ENCODE assay signal across 8 mouse cellular contexts in genomic region chr12:99883713-99884105, GRCm38 (mm10). TPM values are rescaled to one million over a fixed set of nuclear protein-coding genes. Genes with fewer than 3 reads are reported as not detected.
DNase-seq lines count a peak whose midpoint lies in the region; ATAC-seq and TF ChIP-seq lines count a peak whose summit lies in the region.

No protein-coding gene starts in this region.

- no peaks in the 10 kb centered on the region for H3K27me3 ChIP-seq in heart, embryonic 11.5 days (ENCODE audit: control insufficient read depth, insufficient read depth, low read length)
- H3K27me3 ChIP-seq in limb, embryonic 11.5 days (ENCODE audit: control insufficient read depth, insufficient read depth, low read length) = no peaks in the 10 kb centered on the region
- no peaks in the 10 kb centered on the region for H3K27me3 ChIP-seq in midbrain, embryonic 11.5 days (ENCODE audit: control insufficient read depth, insufficient read depth, low read length)

- under 1% methylated on average over 11 of the region's 11 CpGs for WGBS in heart, embryonic 11.5 days (ENCODE audit: insufficient replicate concordance)
- 0% methylated on average over 11 of the region's 11 CpGs for WGBS in limb, embryonic 11.5 days
- under 1% methylated on average over 11 of the region's 11 CpGs for WGBS in midbrain, embryonic 11.5 days

- TF ChIP-seq CTCF in gastrocnemius, adult 2 months (IDR thresholded peaks at IDR 0.05) = no peak

- peaks cover 12% of the 10 kb centered on the region for H3K4me1 ChIP-seq in heart, embryonic 11.5 days (ENCODE audit: control insufficient read depth, insufficient read depth, low read length)
- peaks cover 8% of the 10 kb centered on the region; the same call in 1 of the 2 replicates for H3K4me1 ChIP-seq in limb, embryonic 11.5 days (ENCODE audit: control insufficient read depth, insufficient read depth, low read length)
- H3K4me1 ChIP-seq in midbrain, embryonic 11.5 days (ENCODE audit: control insufficient read depth, insufficient read depth, low read length) = peaks cover 11% of the 10 kb centered on the region

- ATAC-seq in heart, embryonic 11.5 days (replicated peaks; ENCODE audit: insufficient number of reproducible peaks, low FRiP score, low TSS enrichment) = no peak
- ATAC-seq in limb, embryonic 11.5 days (ENCODE audit: insufficient number of reproducible peaks, low FRiP score, low TSS enrichment, low read depth) = 0 out of 2 replicates have a peak, but pooled peaks have one; percentile 7
- peak; percentile 61 for ATAC-seq in midbrain, embryonic 11.5 days (ENCODE audit: low FRiP score)

- no peaks in the 10 kb centered on the region for H3K9me3 ChIP-seq in heart, embryonic 11.5 days (replicated peaks; ENCODE audit: control insufficient read depth, low read length)
- H3K9me3 ChIP-seq in limb, embryonic 11.5 days (ENCODE audit: control insufficient read depth, low read length) = no peaks in the 10 kb centered on the region
- no peaks in the 10 kb centered on the region for H3K9me3 ChIP-seq in midbrain, embryonic 11.5 days (ENCODE audit: control insufficient read depth, low read length)

- H3K4me2 ChIP-seq in heart, embryonic 11.5 days = peak overlapping the region; percentile 77
- peak overlapping the region; percentile 64 for H3K4me2 ChIP-seq in limb, embryonic 11.5 days (ENCODE audit: low read depth, severe bottlenecking)
- H3K4me2 ChIP-seq in midbrain, embryonic 11.5 days = peak overlapping the region; percentile 91

- H3K27ac ChIP-seq in gastrocnemius, adult 2 months = peak overlapping the region; percentile 93
- peak overlapping the region; percentile 87 for H3K27ac ChIP-seq in heart, embryonic 11.5 days (ENCODE audit: low read depth, low read length)
- H3K27ac ChIP-seq in limb, embryonic 11.5 days (replicated peaks; ENCODE audit: low read depth, low read length) = 0 out of 2 replicates have a peak overlapping the region, but pooled peaks have one; percentile 26
- H3K27ac ChIP-seq in midbrain, embryonic 11.5 days (ENCODE audit: low read depth, low read length) = peak overlapping the region; percentile 75

- intact Hi-C loops in gastrocnemius, adult 2 months (cut with DNase I) = no loop called here
- intact Hi-C loops in gastrocnemius, postnatal 36 days (cut with DNase I) = no loop called here

- H3K36me3 ChIP-seq in heart, embryonic 11.5 days (ENCODE audit: control insufficient read depth, insufficient read depth, low read length) = no peaks in the 10 kb centered on the region
- no peaks in the 10 kb centered on the region for H3K36me3 ChIP-seq in limb, embryonic 11.5 days (ENCODE audit: control insufficient read depth, insufficient read depth, low read length)
- no peaks in the 10 kb centered on the region for H3K36me3 ChIP-seq in midbrain, embryonic 11.5 days (ENCODE audit: control insufficient read depth, insufficient read depth, low read length)

- peak overlapping the region; percentile 96 for H3K4me3 ChIP-seq in gastrocnemius, adult 2 months
- peak overlapping the region; percentile 74 for H3K4me3 ChIP-seq in heart, embryonic 11.5 days (ENCODE audit: low read depth, low read length)
- peak overlapping the region; percentile 83 for H3K4me3 ChIP-seq in limb, embryonic 11.5 days (ENCODE audit: low read depth, low read length)
- H3K4me3 ChIP-seq in midbrain, embryonic 11.5 days (ENCODE audit: low read depth, low read length) = peak overlapping the region; percentile 81

- DNase-seq in gastrocnemius, adult 2 months = no peak
- no peak for DNase-seq in gastrocnemius, postnatal 36 days
- DNase-seq in cerebellum, adult 18-20 months = peak; percentile 7 to 39
- DNase-seq in limb, embryonic 11.5 days (ENCODE audit: low spot score) = peak; percentile 47
- DNase-seq in midbrain, embryonic 11.5 days (ENCODE audit: low spot score, missing footprints) = peak; percentile 96
- DNase-seq in gastrocnemius, postnatal 25 days = no peak
- no peak for DNase-seq in urinary bladder, adult 2 months (ENCODE audit: low spot score)

- peak overlapping the region; percentile 89 for H3K9ac ChIP-seq in heart, embryonic 11.5 days (ENCODE audit: low read depth, low read length)
- H3K9ac ChIP-seq in limb, embryonic 11.5 days (ENCODE audit: low read length) = peak overlapping the region; percentile 92
- H3K9ac ChIP-seq in midbrain, embryonic 11.5 days (ENCODE audit: low read length) = peak overlapping the region; percentile 95

RNA-seq across cellular contexts. Expression of gene Efcab11, which starts 0.5 kb away (rescaled TPM):
- not detected for total RNA-seq in gastrocnemius, adult 2 months (2021)
- not detected for total RNA-seq in gastrocnemius, postnatal 36 days (2021)
- 9.9 and 13.1 TPM in 2 replicates for polyA plus RNA-seq in heart, embryonic 11.5 days (2014; fragmentation: Nextera tagmentation; extraction: Ambion mirVana)
- 21.3 and 22.4 TPM in 2 replicates for polyA plus RNA-seq in limb, embryonic 11.5 days (2014; fragmentation: Nextera tagmentation; extraction: Ambion mirVana)
- 23.8 and 24.6 TPM in 2 replicates for polyA plus RNA-seq in midbrain, embryonic 11.5 days (2014; fragmentation: Nextera tagmentation; extraction: Ambion mirVana)
- not detected for total RNA-seq in gastrocnemius, postnatal 25 days (2021)
- 0.28 and 0.62 TPM in 2 replicates for polyA plus RNA-seq in urinary bladder, adult 2 months (2012; rRNA removed)

RNA-seq across cellular contexts. Expression of gene Tdp1, which starts 0.6 kb away (rescaled TPM):
- 1 to 10 TPM; 3.6 to 6.6 TPM for total RNA-seq in gastrocnemius, adult 2 months (2021)
- 1 to 10 TPM; 2.9 to 4.0 TPM for total RNA-seq in gastrocnemius, postnatal 36 days (2021)
- 34.1 and 36.9 TPM in 2 replicates for polyA plus RNA-seq in heart, embryonic 11.5 days (2014; fragmentation: Nextera tagmentation; extraction: Ambion mirVana)
- polyA plus RNA-seq in limb, embryonic 11.5 days (2014; fragmentation: Nextera tagmentation; extraction: Ambion mirVana) = 77.9 and 80.4 TPM in 2 replicates
- 78.3 and 81.9 TPM in 2 replicates for polyA plus RNA-seq in midbrain, embryonic 11.5 days (2014; fragmentation: Nextera tagmentation; extraction: Ambion mirVana)
- total RNA-seq in gastrocnemius, postnatal 25 days (2021) = 1 to 10 TPM; 4.0 to 5.2 TPM
- polyA plus RNA-seq in urinary bladder, adult 2 months (2012; rRNA removed) = 12.1 and 12.4 TPM in 2 replicates

Comparison
In these comparisons a context has a peak if more than half of its experiments do, and no peak if none do; other contexts are left out.
1. DNase-seq: peak in cerebellum, adult 18-20 months (2 of 2), limb, embryonic 11.5 days (single experiment) and midbrain, embryonic 11.5 days (single experiment); none in gastrocnemius, adult 2 months (single experiment), gastrocnemius, postnatal 36 days (0 of 2), gastrocnemius, postnatal 25 days (single experiment) and urinary bladder, adult 2 months (single experiment).
2. H3K27ac ChIP-seq: peak in every context shown above with its lines; median percentile 93 in gastrocnemius, adult 2 months; 87 in heart, embryonic 11.5 days; 75 in midbrain, embryonic 11.5 days; 26 in limb, embryonic 11.5 days.
3. Peak in every context shown above with its lines, with median percentiles within 50 percentile points of each other: H3K4me3 ChIP-seq, H3K4me2 ChIP-seq and H3K9ac ChIP-seq.